Mouse (Mus musculus): Measurements from ENCODE around the gene Dpagt1. TPM values are rescaled to one million over a fixed set of nuclear protein-coding genes. Genes with fewer than 3 reads are reported as not detected.
"Not testable (repeated sequence)": the region's sequence is repeated elsewhere in the genome, so short reads cannot be mapped to it uniquely, and the experiment has no call there.

Dpagt1 gene
- total and polyA plus RNA-seq, 3 experiments, result 14.9 to 43.5 TPM; not detected in 1

GRCm38 (mm10) chr9:44334396-44335330 lies 8.8 kb downstream of the Dpagt1 start, which contains the start of gene H2afx (continued):
- TF ChIP-seq SIN3A (IDR thresholded peaks at IDR 0.05; ENCODE audit: low read length) (peak; percentile 87; the same call in 1 of the 2 replicates), RAD21 (IDR thresholded peaks at IDR 0.05; ENCODE audit: low read depth, low read length) (no peak), POLR2AphosphoS2 (IDR thresholded peaks at IDR 0.05; ENCODE audit: low read length) (peak; percentile 100), USF1 (IDR thresholded peaks at IDR 0.05; ENCODE audit: low read depth, low read length) (no peak), MXI1 (IDR thresholded peaks at IDR 0.05; ENCODE audit: low read depth, low read length) (peak; percentile 77)

- H3K4me1 ChIP-seq (ENCODE audit: control insufficient read depth in 1 of 2, insufficient read depth in 2 of 2, low read length in 2 of 2), result peaks cover 0 to 3% of the 10 kb centered on the region in 2 experiments; a peak in 1 of 4 replicates
Observed at GRCm38 (mm10) chr9:44335331-44336092, 9.7 kb downstream of the Dpagt1 start.

GRCm38 (mm10) chr9:44336093-44336406 lies 10.2 kb downstream of the Dpagt1 start:
- H3K27me3 ChIP-seq (ENCODE audit: control insufficient read depth in 1 of 2, insufficient read depth in 2 of 2, low read length in 2 of 2), result no peaks in the 10 kb centered on the region
- peaks cover 0 to 9% of the 10 kb centered on the region in 2 experiments; a peak in 3 of 4 replicates for H3K36me3 ChIP-seq (ENCODE audit: control insufficient read depth in 1 of 2, insufficient read depth in 2 of 2, low read length in 2 of 2)
- peak overlapping the region; percentile 99 for H3K9ac ChIP-seq (ENCODE audit: control insufficient read depth, low read depth, low read length, poor library complexity, severe bottlenecking)
- H3K79me2 ChIP-seq (ENCODE audit: control insufficient read depth, insufficient read depth, low read length, poor library complexity), result peaks cover 33% of the 10 kb centered on the region
- peaks cover 0 to 7% of the 10 kb centered on the region in 2 experiments; a peak in 2 of 4 replicates for H3K4me1 ChIP-seq (ENCODE audit: control insufficient read depth in 1 of 2, insufficient read depth in 2 of 2, low read length in 2 of 2)
- DNase-seq (ENCODE audit: low read depth, low spot score), result peak; percentile 55
- TF ChIP-seq MXI1 (IDR thresholded peaks at IDR 0.05; ENCODE audit: low read depth, low read length) (peak; percentile 47), ZMIZ1 (IDR thresholded peaks at IDR 0.05; ENCODE audit: low read depth, low read length) (0 out of 2 replicates have a peak, but pooled peaks have one; percentile 1), MYC (IDR thresholded peaks at IDR 0.05; ENCODE audit: low read depth, low read length) (peak; percentile 51; the same call in 1 of the 2 replicates), HCFC1 (IDR thresholded peaks at IDR 0.05; ENCODE audit: low read depth, low read length) (no peak), POLR2AphosphoS5 (IDR thresholded peaks at IDR 0.05; ENCODE audit: borderline replicate concordance, low read depth, low read length) (no peak; the same call in 1 of the 2 replicates)
- H3K27ac ChIP-seq (ENCODE audit: control insufficient read depth, low read depth, low read length), result peak overlapping the region; percentile 93
- H3K9me3 ChIP-seq (replicated peaks; ENCODE audit: insufficient read depth, low read length), result no peaks in the 10 kb centered on the region
- peak overlapping the region; percentile 55 to 86 for H3K4me3 ChIP-seq (ENCODE audit: control insufficient read depth in 1 of 2, insufficient read depth in 1 of 2, low read depth in 2 of 2, low read length in 2 of 2)

More at GRCm38 (mm10) chr9:44335331-44336092, 9.7 kb downstream of the Dpagt1 start:
- peaks cover 0 to 6% of the 10 kb centered on the region in 2 experiments; a peak in 3 of 4 replicates for H3K36me3 ChIP-seq (ENCODE audit: control insufficient read depth in 1 of 2, insufficient read depth in 2 of 2, low read length in 2 of 2)
- H3K4me3 ChIP-seq (ENCODE audit: control insufficient read depth in 1 of 2, insufficient read depth in 1 of 2, low read depth in 2 of 2, low read length in 2 of 2), result peak overlapping the region; percentile 55 to 86
- H3K79me2 ChIP-seq (ENCODE audit: control insufficient read depth, insufficient read depth, low read length, poor library complexity), result peaks cover 27% of the 10 kb centered on the region
- H3K27ac ChIP-seq (ENCODE audit: control insufficient read depth, low read depth, low read length), result peak overlapping the region; percentile 93
- peak overlapping the region; percentile 99 for H3K9ac ChIP-seq (ENCODE audit: control insufficient read depth, low read depth, low read length, poor library complexity, severe bottlenecking)
- no peaks in the 10 kb centered on the region for H3K9me3 ChIP-seq (replicated peaks; ENCODE audit: insufficient read depth, low read length)
- TF ChIP-seq POLR2AphosphoS5 (IDR thresholded peaks at IDR 0.05; ENCODE audit: borderline replicate concordance, low read depth, low read length), result peak; percentile 11; the same call in 1 of the 2 replicates
- TF ChIP-seq POLR2AphosphoS2 (IDR thresholded peaks at IDR 0.05; ENCODE audit: low read length), result no peak
- no peak for TF ChIP-seq BHLHE40 (IDR thresholded peaks at IDR 0.05; ENCODE audit: borderline replicate concordance, low read depth, low read length)
- TF ChIP-seq CHD1 (IDR thresholded peaks at IDR 0.05; ENCODE audit: low read depth, low read length), result peak; percentile 97
- peak; percentile 28 for TF ChIP-seq SMC3 (IDR thresholded peaks at IDR 0.05; ENCODE audit: low read depth, low read length)
- no peak for TF ChIP-seq USF2 (IDR thresholded peaks at IDR 0.05; ENCODE audit: borderline replicate concordance in 1 of 2, insufficient read depth in 1 of 2, low read depth in 1 of 2, low read length in 2 of 2)
- TF ChIP-seq ZMIZ1 (IDR thresholded peaks at IDR 0.05; ENCODE audit: low read depth, low read length), result peak; percentile 14; the same call in 1 of the 2 replicates
- TF ChIP-seq TAL1 (IDR thresholded peaks at IDR 0.05; ENCODE audit: low read length), result no peak
- peak; percentile 57 to 73; a peak in 3 of 4 replicates for TF ChIP-seq POLR2A (IDR thresholded peaks at IDR 0.05; ENCODE audit: control insufficient read depth in 1 of 2, insufficient read depth in 1 of 2, low read depth in 1 of 2, low read length in 2 of 2, poor library complexity in 1 of 2)
- peak; percentile 66 for DNase-seq (ENCODE audit: low read depth, low spot score)
- H3K27me3 ChIP-seq (ENCODE audit: control insufficient read depth in 1 of 2, insufficient read depth in 2 of 2, low read length in 2 of 2), result no peaks in the 10 kb centered on the region

GRCm38 (mm10) chr9:44336513-44336912 lies 10.7 kb downstream of the Dpagt1 start:
- Histone ChIP-seq H3K36me3 (ENCODE audit: control insufficient read depth in 1 of 2, insufficient read depth in 2 of 2, low read length in 2 of 2) (peaks cover 0 to 13% of the 10 kb centered on the region in 2 experiments; a peak in 3 of 4 replicates), H3K9ac (ENCODE audit: control insufficient read depth, low read depth, low read length, poor library complexity, severe bottlenecking) (peak overlapping the region; percentile 99), H3K79me2 (ENCODE audit: control insufficient read depth, insufficient read depth, low read length, poor library complexity) (peaks cover 37% of the 10 kb centered on the region), H3K4me3 (ENCODE audit: control insufficient read depth in 1 of 2, insufficient read depth in 1 of 2, low read depth in 2 of 2, low read length in 2 of 2) (peak overlapping the region; percentile 24 to 86), H3K27ac (ENCODE audit: control insufficient read depth, low read depth, low read length) (peak overlapping the region; percentile 10; the same call in 1 of the 2 replicates)
- H3K9me3 ChIP-seq (replicated peaks; ENCODE audit: insufficient read depth, low read length); H3K27me3 ChIP-seq (ENCODE audit: control insufficient read depth in 1 of 2, insufficient read depth in 2 of 2, low read length in 2 of 2); H3K4me1 ChIP-seq (ENCODE audit: control insufficient read depth in 1 of 2, insufficient read depth in 2 of 2, low read length in 2 of 2); DNase-seq (ENCODE audit: low read depth, low spot score): not testable (repeated sequence)
